Mouse (Mus musculus): ENCODE measurements around the gene Smyd3. TPM values are rescaled to one million over a fixed set of nuclear protein-coding genes. Genes with fewer than 3 reads are reported as not detected.

Smyd3 gene
- polyA plus RNA-seq, 1 experiment from 2014 or later: 26.3 TPM

DNA sequence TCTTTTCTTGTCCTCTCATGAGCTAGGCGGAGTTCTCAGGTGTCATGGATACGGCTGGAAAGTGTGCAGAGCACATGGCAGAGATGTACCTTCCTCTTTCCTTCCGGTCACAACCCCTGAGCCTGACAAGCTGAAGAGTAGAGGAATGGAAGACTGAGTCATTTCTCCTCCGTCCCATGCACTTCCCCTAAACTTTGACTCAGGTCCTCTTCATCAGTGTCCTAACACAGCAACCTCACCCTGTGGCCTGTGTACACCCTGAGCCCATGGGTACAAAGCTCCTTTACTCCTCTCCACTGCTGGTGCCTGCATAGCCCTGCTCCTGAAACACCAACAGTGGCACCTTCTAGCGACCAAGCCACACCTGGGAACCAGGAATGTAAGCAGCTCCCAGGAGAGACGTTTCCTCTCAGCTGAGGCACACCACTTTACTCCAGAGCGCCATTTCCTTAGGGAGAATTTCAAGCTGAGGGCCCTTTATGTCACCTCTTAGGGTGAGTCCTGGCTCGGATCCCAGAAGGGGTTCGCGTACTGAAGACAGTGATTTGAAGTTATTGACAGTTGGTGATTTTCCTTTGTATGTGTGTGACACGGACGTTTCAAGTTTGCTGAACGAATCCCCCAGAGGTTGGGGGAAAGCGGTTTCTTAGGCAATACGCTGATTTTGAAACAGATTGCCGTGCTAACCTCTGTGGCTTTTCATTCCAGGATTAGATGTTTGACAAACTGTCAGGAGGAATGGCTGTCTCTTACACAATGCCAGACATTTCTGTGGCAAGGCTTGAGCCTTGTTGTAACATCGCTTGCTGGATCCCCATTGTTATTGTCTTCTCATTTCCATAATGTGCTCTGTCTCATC lies 471.8 kb downstream of the Smyd3 start:
- DNase-seq (ENCODE audit: low spot score) (no peak), ATAC-seq (replicated peaks; ENCODE audit: insufficient number of reproducible peaks, low FRiP score, low TSS enrichment, low read depth) (no peak)
- WGBS: 78% methylated on average over 17 of the region's 17 CpGs
- H3K4me2 ChIP-seq (ENCODE audit: low read depth, low read length): no peak overlapping the region
- H3K9me3 ChIP-seq (replicated peaks; ENCODE audit: control insufficient read depth, low read length): no peaks in the 10 kb centered on the region
- no peaks in the 10 kb centered on the region for H3K4me1 ChIP-seq (ENCODE audit: control insufficient read depth, insufficient read depth, low read length)
- H3K27me3 ChIP-seq (ENCODE audit: control insufficient read depth, insufficient read depth, low read length): no peaks in the 10 kb centered on the region
- H3K9ac ChIP-seq (replicated peaks; ENCODE audit: low read length): no peak overlapping the region
- no peak overlapping the region for H3K4me3 ChIP-seq (ENCODE audit: low read depth, low read length)
- H3K27ac ChIP-seq (replicated peaks; ENCODE audit: low read depth, low read length): no peak overlapping the region
- H3K36me3 ChIP-seq (replicated peaks; ENCODE audit: control insufficient read depth, insufficient read depth, low read depth, low read length): no peaks in the 10 kb centered on the region

DNA sequence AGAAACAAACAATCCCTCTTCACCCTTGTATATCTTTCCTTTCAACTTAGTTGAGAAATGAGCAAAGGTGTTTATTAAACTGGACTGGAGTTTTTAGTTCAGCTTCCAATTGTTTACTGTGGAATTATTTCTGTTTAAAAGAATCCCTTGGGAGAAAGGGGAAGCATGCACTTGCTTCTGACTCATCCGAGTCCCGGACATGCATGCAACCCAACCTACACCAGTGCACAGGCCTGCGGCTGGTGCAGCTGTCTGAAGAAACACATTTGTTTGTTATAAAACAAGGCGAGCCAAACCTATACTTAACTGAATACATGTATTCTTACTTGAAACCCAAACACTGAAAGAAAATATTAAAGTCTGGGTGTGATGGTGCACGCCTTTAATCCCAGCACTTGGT lies 473.7 kb downstream of the Smyd3 start:
- DNase-seq (ENCODE audit: low spot score) (no peak), ATAC-seq (replicated peaks; ENCODE audit: insufficient number of reproducible peaks, low FRiP score, low TSS enrichment, low read depth) (no peak)
- WGBS: 78% methylated on average over 5 of the region's 5 CpGs
- no peaks in the 10 kb centered on the region for H3K36me3 ChIP-seq (replicated peaks; ENCODE audit: control insufficient read depth, insufficient read depth, low read depth, low read length)
- no peak overlapping the region for H3K4me2 ChIP-seq (ENCODE audit: low read depth, low read length)
- no peaks in the 10 kb centered on the region for H3K9me3 ChIP-seq (replicated peaks; ENCODE audit: control insufficient read depth, low read length)
- no peak overlapping the region for H3K4me3 ChIP-seq (ENCODE audit: low read depth, low read length)
- H3K9ac ChIP-seq (replicated peaks; ENCODE audit: low read length): no peak overlapping the region
- no peak overlapping the region for H3K27ac ChIP-seq (replicated peaks; ENCODE audit: low read depth, low read length)
- H3K27me3 ChIP-seq (ENCODE audit: control insufficient read depth, insufficient read depth, low read length): no peaks in the 10 kb centered on the region
- H3K4me1 ChIP-seq (ENCODE audit: control insufficient read depth, insufficient read depth, low read length): no peaks in the 10 kb centered on the region

GRCm38 (mm10) chr1:179043644-179044043 lies 474.2 kb downstream of the Smyd3 start:
- 79% methylated on average over 12 of the region's 12 CpGs for WGBS
- Histone ChIP-seq H3K4me1 (ENCODE audit: control insufficient read depth, insufficient read depth, low read length) (no peaks in the 10 kb centered on the region), H3K9ac (replicated peaks; ENCODE audit: low read length) (no peak overlapping the region), H3K4me3 (ENCODE audit: low read depth, low read length) (no peak overlapping the region), H3K27ac (replicated peaks; ENCODE audit: low read depth, low read length) (no peak overlapping the region), H3K9me3 (replicated peaks; ENCODE audit: control insufficient read depth, low read length) (no peaks in the 10 kb centered on the region), H3K4me2 (ENCODE audit: low read depth, low read length) (no peak overlapping the region), H3K36me3 (replicated peaks; ENCODE audit: control insufficient read depth, insufficient read depth, low read depth, low read length) (no peaks in the 10 kb centered on the region), H3K27me3 (ENCODE audit: control insufficient read depth, insufficient read depth, low read length) (no peaks in the 10 kb centered on the region)
- no peak for DNase-seq (ENCODE audit: low spot score)
- no peak for ATAC-seq (replicated peaks; ENCODE audit: insufficient number of reproducible peaks, low FRiP score, low TSS enrichment, low read depth)

GRCm38 (mm10) chr1:179041905-179042337 lies 475.9 kb downstream of the Smyd3 start:
- Histone ChIP-seq H3K4me3 (ENCODE audit: low read depth, low read length) (no peak overlapping the region), H3K9ac (replicated peaks; ENCODE audit: low read length) (no peak overlapping the region), H3K36me3 (replicated peaks; ENCODE audit: control insufficient read depth, insufficient read depth, low read depth, low read length) (no peaks in the 10 kb centered on the region), H3K27me3 (ENCODE audit: control insufficient read depth, insufficient read depth, low read length) (no peaks in the 10 kb centered on the region), H3K4me2 (ENCODE audit: low read depth, low read length) (no peak overlapping the region), H3K27ac (replicated peaks; ENCODE audit: low read depth, low read length) (no peak overlapping the region), H3K9me3 (replicated peaks; ENCODE audit: control insufficient read depth, low read length) (no peaks in the 10 kb centered on the region), H3K4me1 (ENCODE audit: control insufficient read depth, insufficient read depth, low read length) (no peaks in the 10 kb centered on the region)
- DNase-seq (ENCODE audit: low spot score) (no peak), ATAC-seq (replicated peaks; ENCODE audit: insufficient number of reproducible peaks, low FRiP score, low TSS enrichment, low read depth) (no peak)
- WGBS: 84% methylated on average over 8 of the region's 8 CpGs

- Histone ChIP-seq H3K9me3 (replicated peaks; ENCODE audit: control insufficient read depth, low read length) (no peaks in the 10 kb centered on the region), H3K36me3 (replicated peaks; ENCODE audit: control insufficient read depth, insufficient read depth, low read depth, low read length) (no peaks in the 10 kb centered on the region), H3K27me3 (ENCODE audit: control insufficient read depth, insufficient read depth, low read length) (no peaks in the 10 kb centered on the region), H3K4me1 (ENCODE audit: control insufficient read depth, insufficient read depth, low read length) (no peaks in the 10 kb centered on the region), H3K9ac (replicated peaks; ENCODE audit: low read length) (no peak overlapping the region), H3K27ac (replicated peaks; ENCODE audit: low read depth, low read length) (no peak overlapping the region), H3K4me2 (ENCODE audit: low read depth, low read length) (no peak overlapping the region), H3K4me3 (ENCODE audit: low read depth, low read length) (no peak overlapping the region)
- ATAC-seq (replicated peaks; ENCODE audit: insufficient number of reproducible peaks, low FRiP score, low TSS enrichment, low read depth) (no peak), DNase-seq (ENCODE audit: low spot score) (no peak)
- WGBS: 88% methylated on average over 14 of the region's 14 CpGs
These were observed 476.5 kb downstream of the Smyd3 start for GRCm38 (mm10) chr1:179041231-179041904.

DNA sequence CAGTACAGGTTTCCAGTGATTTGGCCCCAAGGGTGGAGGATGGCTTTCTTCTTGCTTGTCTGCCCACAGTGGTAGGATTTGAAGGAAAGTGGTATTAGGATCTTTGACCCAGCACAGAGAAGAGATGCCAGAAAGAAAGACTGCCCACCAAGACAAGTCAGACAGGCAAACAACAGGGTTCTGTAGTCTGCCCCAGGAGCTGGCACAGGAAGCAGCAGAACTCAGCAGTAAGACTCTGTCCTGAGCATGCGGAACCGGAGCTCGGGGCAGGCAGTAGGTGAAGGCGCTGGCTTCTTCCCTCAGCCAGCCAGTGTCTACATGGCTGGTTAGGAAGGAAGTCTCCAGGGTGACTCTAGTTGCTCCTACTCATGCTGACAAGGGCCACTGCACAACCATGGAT lies 479.0 kb downstream of the Smyd3 start:
- Histone ChIP-seq H3K4me1 (ENCODE audit: control insufficient read depth, insufficient read depth, low read length) (no peaks in the 10 kb centered on the region), H3K9ac (replicated peaks; ENCODE audit: low read length) (no peak overlapping the region), H3K4me2 (ENCODE audit: low read depth, low read length) (no peak overlapping the region), H3K36me3 (replicated peaks; ENCODE audit: control insufficient read depth, insufficient read depth, low read depth, low read length) (no peaks in the 10 kb centered on the region), H3K27ac (replicated peaks; ENCODE audit: low read depth, low read length) (no peak overlapping the region), H3K4me3 (ENCODE audit: low read depth, low read length) (no peak overlapping the region), H3K27me3 (ENCODE audit: control insufficient read depth, insufficient read depth, low read length) (no peaks in the 10 kb centered on the region), H3K9me3 (replicated peaks; ENCODE audit: control insufficient read depth, low read length) (no peaks in the 10 kb centered on the region)
- 90% methylated on average over 4 of the region's 4 CpGs for WGBS
- DNase-seq (ENCODE audit: low spot score): no peak
- ATAC-seq (replicated peaks; ENCODE audit: insufficient number of reproducible peaks, low FRiP score, low TSS enrichment, low read depth): no peak

GRCm38 (mm10) chr1:179032947-179033346 lies 484.9 kb downstream of the Smyd3 start:
- Histone ChIP-seq H3K4me2 (ENCODE audit: low read depth, low read length) (no peak overlapping the region), H3K27me3 (ENCODE audit: control insufficient read depth, insufficient read depth, low read length) (no peaks in the 10 kb centered on the region), H3K27ac (replicated peaks; ENCODE audit: low read depth, low read length) (no peak overlapping the region), H3K4me3 (ENCODE audit: low read depth, low read length) (no peak overlapping the region), H3K4me1 (ENCODE audit: control insufficient read depth, insufficient read depth, low read length) (no peaks in the 10 kb centered on the region), H3K36me3 (replicated peaks; ENCODE audit: control insufficient read depth, insufficient read depth, low read depth, low read length) (no peaks in the 10 kb centered on the region), H3K9me3 (replicated peaks; ENCODE audit: control insufficient read depth, low read length) (no peaks in the 10 kb centered on the region), H3K9ac (replicated peaks; ENCODE audit: low read length) (no peak overlapping the region)
- no peak for ATAC-seq (replicated peaks; ENCODE audit: insufficient number of reproducible peaks, low FRiP score, low TSS enrichment, low read depth)
- DNase-seq (ENCODE audit: low spot score): no peak
- WGBS: 94% methylated on average over 2 of the region's 2 CpGs

DNA sequence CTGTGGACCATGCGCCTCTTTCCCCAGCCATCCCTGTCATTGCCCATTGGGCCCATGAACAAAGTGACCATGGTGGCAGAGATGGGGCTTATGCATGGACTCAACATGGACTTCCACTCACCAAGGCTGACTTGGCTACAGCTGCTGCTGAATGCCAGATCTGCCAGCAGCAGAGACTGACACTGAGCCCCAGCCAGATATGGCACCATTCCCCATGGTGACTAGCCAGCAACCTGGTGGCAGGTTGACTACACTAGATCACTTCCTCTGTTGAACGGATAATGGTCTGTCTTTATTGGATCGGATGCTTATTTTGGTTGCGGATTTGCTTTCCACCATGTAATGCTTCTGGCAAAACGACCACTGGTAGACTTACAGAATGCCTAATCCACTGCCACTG lies 486.3 kb downstream of the Smyd3 start:
- DNase-seq (ENCODE audit: low spot score) (no peak), ATAC-seq (replicated peaks; ENCODE audit: insufficient number of reproducible peaks, low FRiP score, low TSS enrichment, low read depth) (no peak)
- Histone ChIP-seq H3K4me2 (ENCODE audit: low read depth, low read length) (no peak overlapping the region), H3K27me3 (ENCODE audit: control insufficient read depth, insufficient read depth, low read length) (no peaks in the 10 kb centered on the region), H3K36me3 (replicated peaks; ENCODE audit: control insufficient read depth, insufficient read depth, low read depth, low read length) (no peaks in the 10 kb centered on the region), H3K4me1 (ENCODE audit: control insufficient read depth, insufficient read depth, low read length) (no peaks in the 10 kb centered on the region), H3K9me3 (replicated peaks; ENCODE audit: control insufficient read depth, low read length) (no peaks in the 10 kb centered on the region), H3K9ac (replicated peaks; ENCODE audit: low read length) (no peak overlapping the region), H3K4me3 (ENCODE audit: low read depth, low read length) (no peak overlapping the region), H3K27ac (replicated peaks; ENCODE audit: low read depth, low read length) (no peak overlapping the region)
- 95% methylated on average over 5 of the region's 5 CpGs for WGBS
